Mouse (Mus musculus): ENCODE measurements around the gene Hipk2. TPM values are rescaled to one million over a fixed set of nuclear protein-coding genes. Genes with fewer than 3 reads are reported as not detected.

The Hipk2 gene
- total and polyA plus RNA-seq, 3 experiments: 3.9 to 85.1 (median 14.1) TPM

DNA sequence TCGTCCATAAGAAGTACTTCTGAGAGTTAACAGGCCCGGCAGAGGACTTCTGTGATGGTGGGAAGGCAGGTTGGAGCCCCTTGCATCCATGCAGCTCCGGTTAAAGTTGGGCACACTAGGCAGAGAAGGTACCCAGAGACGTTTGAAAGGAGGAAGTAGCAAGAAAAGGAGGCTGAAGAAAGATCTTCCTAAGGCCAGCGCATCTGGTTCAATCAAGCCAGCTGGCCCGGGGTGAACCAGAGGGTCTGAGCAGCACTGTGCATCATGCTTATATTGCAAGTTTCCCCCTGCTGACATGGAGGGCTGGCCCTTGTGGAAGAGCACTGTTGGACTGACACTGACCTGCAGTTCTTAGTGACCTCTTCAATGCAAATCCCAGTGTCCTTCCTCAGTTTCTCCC lies 6.0 kb upstream of the Hipk2 start:
- Histone ChIP-seq H3K36me3 (ENCODE audit: control insufficient read depth in 1 of 2, insufficient read depth in 2 of 2, low read length in 2 of 2) (peaks cover 0 to 24% of the 10 kb centered on the region in 2 experiments; a peak in 2 of 4 replicates), H3K79me2 (ENCODE audit: control insufficient read depth, insufficient read depth, low read length, poor library complexity) (no peaks in the 10 kb centered on the region), H3K4me1 (ENCODE audit: control insufficient read depth in 1 of 2, insufficient read depth in 2 of 2, low read length in 2 of 2) (peaks cover 7 to 28% of the 10 kb centered on the region in 2 experiments), H3K4me3 (ENCODE audit: control insufficient read depth in 1 of 2, insufficient read depth in 1 of 2, low read depth in 2 of 2, low read length in 2 of 2) (no peak overlapping the region), H3K27me3 (ENCODE audit: control insufficient read depth in 1 of 2, insufficient read depth in 2 of 2, low read length in 2 of 2) (peaks cover 7 to 11% of the 10 kb centered on the region in 2 experiments), H3K9me3 (replicated peaks; ENCODE audit: insufficient read depth, low read length) (no peaks in the 10 kb centered on the region), H3K27ac (ENCODE audit: control insufficient read depth, low read depth, low read length) (no peak overlapping the region), H3K9ac (ENCODE audit: control insufficient read depth, low read depth, low read length, poor library complexity, severe bottlenecking) (no peak overlapping the region)
- TF ChIP-seq CHD2 (IDR thresholded peaks at IDR 0.05; ENCODE audit: low read length): no peak
- no peak for TF ChIP-seq NELFE (IDR thresholded peaks at IDR 0.05; ENCODE audit: low read depth, low read length)
- no peak for TF ChIP-seq TCF12 (IDR thresholded peaks at IDR 0.05; ENCODE audit: low read depth, low read length)
- no peak for TF ChIP-seq USF1 (IDR thresholded peaks at IDR 0.05; ENCODE audit: low read depth, low read length)
- TF ChIP-seq RCOR1 (IDR thresholded peaks at IDR 0.05; ENCODE audit: low read depth, low read length): no peak
- no peak for DNase-seq (ENCODE audit: low read depth, low spot score)

DNA sequence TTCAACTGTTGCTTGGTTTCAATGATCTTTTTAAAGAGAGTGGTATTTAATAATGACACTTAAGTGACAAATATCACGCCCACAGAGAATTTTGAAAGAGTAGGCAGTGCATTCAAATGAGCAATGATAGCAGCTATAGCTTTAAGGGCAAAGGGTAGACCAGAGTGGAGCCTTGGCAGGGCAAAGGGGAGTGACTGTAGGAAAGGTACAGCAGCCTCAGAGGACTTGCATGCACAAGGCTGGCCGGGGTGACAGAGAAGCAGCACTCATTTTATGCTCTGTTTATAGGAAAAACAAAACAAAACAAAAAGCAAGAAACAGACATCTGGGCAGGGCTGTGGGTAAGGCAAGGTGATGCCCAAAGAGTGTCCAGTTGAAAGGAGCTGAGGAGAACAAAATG lies 5.5 kb upstream of the Hipk2 start:
- no peak overlapping the region for H3K4me3 ChIP-seq (ENCODE audit: control insufficient read depth in 1 of 2, insufficient read depth in 1 of 2, low read depth in 2 of 2, low read length in 2 of 2)
- H3K9ac ChIP-seq (ENCODE audit: control insufficient read depth, low read depth, low read length, poor library complexity, severe bottlenecking): no peak overlapping the region
- H3K9me3 ChIP-seq (replicated peaks; ENCODE audit: insufficient read depth, low read length): no peaks in the 10 kb centered on the region
- DNase-seq (ENCODE audit: low read depth, low spot score): no peak
- H3K27me3 ChIP-seq (ENCODE audit: control insufficient read depth in 1 of 2, insufficient read depth in 2 of 2, low read length in 2 of 2): peaks cover 8 to 12% of the 10 kb centered on the region in 2 experiments
- H3K36me3 ChIP-seq (ENCODE audit: control insufficient read depth in 1 of 2, insufficient read depth in 2 of 2, low read length in 2 of 2): peaks cover 0 to 24% of the 10 kb centered on the region in 2 experiments; a peak in 2 of 4 replicates
- H3K4me1 ChIP-seq (ENCODE audit: control insufficient read depth in 1 of 2, insufficient read depth in 2 of 2, low read length in 2 of 2): peaks cover 7 to 28% of the 10 kb centered on the region in 2 experiments
- peaks cover under 1% of the 10 kb centered on the region; the same call in 1 of the 2 replicates for H3K79me2 ChIP-seq (ENCODE audit: control insufficient read depth, insufficient read depth, low read length, poor library complexity)
- TF ChIP-seq NRF1 (IDR thresholded peaks at IDR 0.05; ENCODE audit: insufficient read depth, low read depth, low read length, poor library complexity, severe bottlenecking): no peak
- TF ChIP-seq ELF1 (IDR thresholded peaks at IDR 0.05; ENCODE audit: low read depth, low read length): no peak
- TF ChIP-seq TAL1 (IDR thresholded peaks at IDR 0.05; ENCODE audit: low read length): no peak
- no peak for TF ChIP-seq HCFC1 (IDR thresholded peaks at IDR 0.05; ENCODE audit: low read depth, low read length)
- TF ChIP-seq JUND (IDR thresholded peaks at IDR 0.05; ENCODE audit: low read depth, low read length): no peak
- TF ChIP-seq CHD2 (IDR thresholded peaks at IDR 0.05; ENCODE audit: low read length): no peak
- no peak for TF ChIP-seq CTCF (IDR thresholded peaks at IDR 0.05 in 2 of 3, conservative IDR thresholded peaks at IDR 0.05 in 1 of 3; ENCODE audit: control insufficient read depth in 1 of 3, insufficient read depth in 1 of 3, low read depth in 2 of 3, low read length in 3 of 3, poor library complexity in 1 of 3, severe bottlenecking in 1 of 3)
- no peak for TF ChIP-seq MXI1 (IDR thresholded peaks at IDR 0.05; ENCODE audit: low read depth, low read length)
- no peak for TF ChIP-seq GATA1 (IDR thresholded peaks at IDR 0.05; ENCODE audit: low read depth, low read length)
- no peak for TF ChIP-seq USF1 (IDR thresholded peaks at IDR 0.05; ENCODE audit: low read depth, low read length)
- TF ChIP-seq RCOR1 (IDR thresholded peaks at IDR 0.05; ENCODE audit: low read depth, low read length): no peak
- no peak for TF ChIP-seq ETS1 (IDR thresholded peaks at IDR 0.05; ENCODE audit: low read depth, low read length)
- TF ChIP-seq ZC3H11A (IDR thresholded peaks at IDR 0.05; ENCODE audit: low read depth, low read length): no peak
- no peak overlapping the region for H3K27ac ChIP-seq (ENCODE audit: control insufficient read depth, low read depth, low read length)
